Mouse (Mus musculus) cerebellum, adult 11 months (tissue): ENCODE data around the gene Olig3.
"Not testable (repeated sequence)": the region's sequence is repeated elsewhere in the genome, so short reads cannot be mapped to it uniquely, and the experiment has no call there.

Source experiments
- DNase-seq: peaks from one replicate; pipeline ENCODE4 v3.0.0; 2022

Gene Olig3

DNA sequence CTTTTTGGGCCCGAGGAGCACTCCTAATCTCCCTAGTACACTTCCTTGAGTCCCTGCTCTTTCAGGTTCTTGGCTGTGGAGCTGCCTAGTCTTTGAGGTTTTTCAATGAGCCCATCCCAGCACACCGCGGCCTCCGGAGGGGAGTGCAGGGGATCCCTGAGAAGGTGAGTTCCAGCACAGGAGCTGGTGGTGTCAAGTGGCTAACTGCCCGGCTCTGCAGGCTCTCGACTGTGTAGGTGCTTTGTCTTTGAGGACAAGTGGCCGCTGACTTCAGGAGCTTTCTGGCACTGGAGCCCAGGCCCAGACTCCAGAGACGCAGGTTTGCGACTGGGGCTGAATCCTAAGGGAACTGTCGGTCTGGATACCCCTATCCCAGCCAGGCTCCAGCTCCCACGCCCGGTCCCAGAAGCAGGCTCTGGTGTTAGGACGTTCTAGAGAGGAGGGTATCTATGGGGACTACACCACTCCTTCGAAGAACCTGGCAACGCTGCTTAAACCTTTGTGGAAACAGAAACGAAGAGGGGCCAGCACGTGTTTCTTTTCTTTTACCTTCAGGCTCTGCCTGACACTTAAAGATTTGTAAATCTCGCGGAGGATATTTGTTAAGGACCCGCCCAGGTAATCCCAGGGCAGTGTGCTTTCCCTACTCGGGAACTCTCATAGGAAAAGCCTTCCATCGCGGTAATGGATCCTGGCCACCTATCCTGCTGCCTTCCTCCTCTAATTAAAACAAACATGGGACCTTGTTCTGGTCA lies 5.4 kb downstream of the Olig3 start:
- DNase-seq, result no peak

- no peak for DNase-seq
Observed at GRCm38 (mm10) chr10:19362294-19362590, 5.9 kb downstream of the Olig3 start.

- no peak for DNase-seq
Observed at GRCm38 (mm10) chr10:19362861-19363260, 6.5 kb downstream of the Olig3 start.

DNA sequence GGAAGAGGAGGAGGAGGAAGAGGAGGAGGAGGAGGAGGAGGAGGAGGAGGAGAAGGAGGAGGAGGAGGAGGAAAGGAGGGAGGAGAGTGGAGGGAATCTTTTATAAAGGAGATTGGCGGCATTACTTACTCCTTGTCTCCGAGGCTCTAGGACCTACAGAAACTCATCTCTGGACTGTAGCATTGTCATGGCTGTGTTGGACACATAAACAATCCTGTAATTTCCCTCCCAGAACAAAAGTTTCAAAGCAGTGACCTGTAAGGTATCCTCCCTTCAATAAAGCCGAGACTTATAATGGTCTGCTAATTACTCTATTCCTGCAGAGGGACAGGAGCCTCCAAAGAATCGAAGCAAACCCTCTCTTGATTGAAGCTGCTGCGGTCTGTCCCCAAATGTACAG lies 7.0 kb downstream of the Olig3 start:
- DNase-seq, result no peak

- no peak for DNase-seq
Observed at GRCm38 (mm10) chr10:19369143-19369542, 12.8 kb downstream of the Olig3 start.

DNA sequence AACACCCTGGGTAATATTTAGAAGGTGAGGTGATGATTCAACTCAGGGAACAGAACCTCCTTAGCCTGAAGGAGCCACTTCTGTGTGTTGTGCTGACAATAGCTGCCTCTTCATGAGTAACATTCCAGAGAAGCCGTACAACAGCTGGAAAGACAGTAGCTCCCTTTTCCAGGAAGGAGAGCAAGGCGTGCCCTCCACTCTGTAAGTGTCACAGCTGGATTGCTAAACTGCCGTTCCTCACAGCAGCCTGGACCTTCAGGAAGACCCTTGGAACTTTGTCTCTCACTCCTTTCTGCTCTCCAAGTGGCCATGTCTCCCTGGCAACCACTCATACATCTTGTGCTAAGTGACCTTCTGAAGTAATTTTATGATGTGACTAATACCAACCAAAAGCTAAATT lies 13.8 kb downstream of the Olig3 start:
- no peak for DNase-seq

DNA sequence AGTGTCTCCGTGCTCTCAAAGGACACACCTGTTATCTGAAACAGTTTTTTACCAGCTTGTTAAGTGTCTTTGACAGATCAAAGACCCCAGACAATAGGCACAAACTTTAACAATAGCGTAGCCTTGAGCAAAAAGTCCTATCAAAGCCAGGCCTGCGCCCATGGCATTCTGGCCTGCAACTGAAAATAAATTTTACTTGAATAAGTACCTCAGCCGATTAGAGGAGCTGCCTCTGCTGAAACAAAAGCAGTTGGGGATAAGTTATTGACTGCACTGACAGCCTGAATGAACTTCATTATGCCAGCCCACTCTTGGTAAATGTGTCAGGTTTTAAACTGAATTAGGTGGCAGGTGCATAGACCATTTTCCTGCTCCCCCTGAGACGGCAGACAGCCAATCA lies 15.9 kb downstream of the Olig3 start:
- no peak for DNase-seq

GRCm38 (mm10) chr10:19373797-19374196 lies 17.5 kb downstream of the Olig3 start:
- DNase-seq, result peak; percentile 80

- DNase-seq, result no peak
Observed at GRCm38 (mm10) chr10:19374311-19374710, 18.0 kb downstream of the Olig3 start.

DNA sequence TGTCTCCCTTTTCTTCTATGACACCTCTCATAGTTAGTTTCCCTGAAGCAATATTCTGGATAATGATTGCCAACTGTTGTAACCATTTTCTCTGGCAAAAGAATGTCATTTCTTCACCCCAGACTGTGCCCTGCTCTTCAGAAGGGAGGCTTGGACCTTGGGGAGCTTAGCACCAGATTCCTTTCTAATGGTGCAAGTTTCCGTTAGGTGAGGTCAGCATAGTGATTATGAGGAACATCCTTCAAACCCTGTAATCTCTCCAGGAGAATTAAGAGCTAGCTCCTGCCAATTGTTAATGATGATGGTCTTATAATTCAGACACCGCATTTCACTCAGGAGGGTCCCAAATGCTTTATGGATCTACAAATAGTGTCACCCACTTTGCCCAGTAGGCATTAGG lies 19.5 kb downstream of the Olig3 start:
- no peak for DNase-seq

- DNase-seq, result not testable (repeated sequence)
Observed at GRCm38 (mm10) chr10:19380971-19381370, 24.6 kb downstream of the Olig3 start.

DNA sequence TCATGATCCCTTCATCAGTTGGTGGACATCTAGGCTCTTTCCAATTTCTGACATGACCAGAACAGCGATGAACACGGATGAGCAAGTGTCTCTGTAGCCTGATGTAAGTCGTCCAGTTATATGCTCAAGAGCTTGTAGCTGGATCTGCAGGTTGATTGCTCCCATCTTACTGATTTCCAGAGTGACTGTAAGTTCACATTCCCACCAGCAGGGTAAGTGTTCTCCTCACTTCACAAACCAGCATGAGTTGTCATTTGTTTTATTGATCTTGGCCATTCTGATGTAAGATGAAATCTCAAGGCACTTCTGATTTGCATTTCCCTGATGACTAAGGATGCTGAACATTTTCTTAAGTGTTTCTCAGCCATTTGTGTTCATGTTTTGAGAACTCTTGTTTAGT lies 27.8 kb downstream of the Olig3 start:
- DNase-seq, result no peak

GRCm38 (mm10) chr10:19391819-19392218 lies 35.5 kb downstream of the Olig3 start:
- no peak for DNase-seq

GRCm38 (mm10) chr10:19396485-19397137 lies 40.3 kb downstream of the Olig3 start:
- no peak for DNase-seq

DNA sequence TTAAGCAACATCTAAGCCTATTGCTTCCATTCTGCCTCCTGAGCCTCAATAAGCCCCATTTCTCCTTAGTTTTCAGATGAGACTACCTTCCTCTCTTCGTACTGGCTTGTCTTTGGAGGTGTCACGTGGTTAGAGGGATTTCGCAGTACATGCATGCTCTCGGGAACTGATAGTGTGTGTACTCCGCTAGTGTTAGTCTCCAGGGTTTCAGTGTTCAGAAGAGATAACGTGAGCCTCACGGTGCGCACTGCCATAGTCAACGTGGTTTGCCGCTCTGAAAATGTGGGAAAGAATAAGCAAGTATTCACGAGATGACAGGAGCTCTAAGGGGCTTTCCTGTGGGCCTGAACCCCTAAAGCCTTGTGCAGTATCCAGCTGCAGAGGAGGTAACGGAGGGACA lies 41.1 kb downstream of the Olig3 start:
- no peak for DNase-seq

DNA sequence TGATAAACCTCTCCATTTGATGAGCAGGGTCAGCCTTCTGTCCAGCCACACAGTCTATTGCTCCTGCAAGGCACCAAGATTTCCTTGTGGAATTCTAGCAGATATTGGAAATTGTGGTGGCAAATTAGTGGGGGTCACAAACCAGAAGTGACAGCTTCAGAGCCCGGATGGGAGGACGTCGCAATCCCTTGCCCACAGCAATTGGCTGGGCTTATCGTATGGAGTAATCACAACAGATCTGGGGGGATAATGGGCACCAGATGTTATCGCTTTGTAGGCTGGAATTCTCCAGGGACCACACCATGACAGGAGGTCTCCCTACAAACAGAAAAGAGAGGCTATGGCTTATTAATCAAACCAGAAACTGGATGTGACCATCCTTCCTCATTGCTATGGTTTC lies 44.8 kb downstream of the Olig3 start:
- DNase-seq, result no peak

GRCm38 (mm10) chr10:19404401-19404800 lies 48.1 kb downstream of the Olig3 start:
- DNase-seq, result no peak

DNA sequence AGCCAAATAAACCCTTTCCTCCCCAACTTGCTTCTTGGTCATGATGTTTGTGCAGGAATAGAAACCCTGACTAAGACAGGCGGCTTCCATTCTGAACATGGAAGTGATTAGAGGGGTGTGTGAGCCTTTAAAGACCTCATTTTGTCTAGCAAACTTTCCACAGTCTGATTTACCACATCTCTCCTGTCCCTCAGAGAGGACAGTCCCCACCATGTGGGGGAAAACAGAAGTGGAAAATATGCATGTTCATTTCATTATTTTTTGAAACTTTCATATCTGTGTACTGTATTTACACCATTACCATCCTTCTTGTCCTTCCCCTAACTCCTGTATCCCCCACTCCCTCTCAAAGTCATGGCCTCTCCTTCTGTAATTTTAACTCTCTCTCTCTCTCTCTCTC lies 49.6 kb downstream of the Olig3 start:
- DNase-seq, result no peak

DNA sequence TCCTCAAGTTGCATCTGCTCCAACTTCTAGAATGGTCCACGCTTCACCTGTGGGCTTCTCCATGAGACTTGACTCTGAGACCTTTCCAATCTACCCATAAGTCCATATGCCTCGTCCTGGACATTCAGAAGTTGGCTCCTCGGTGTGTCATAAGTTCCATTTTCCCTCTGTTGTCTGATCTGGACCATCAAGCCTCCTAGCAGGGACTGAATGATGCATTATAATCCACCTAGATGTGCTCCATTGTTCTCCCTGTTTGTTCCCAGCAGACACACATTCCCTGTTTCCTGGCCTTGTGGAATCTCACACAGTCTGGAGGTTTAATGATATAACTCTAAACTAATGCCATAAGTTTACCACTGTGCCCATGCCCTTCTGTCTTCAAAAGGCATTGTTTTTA lies 50.8 kb downstream of the Olig3 start:
- no peak for DNase-seq
